Comparison of ENCODE assay signal across 17 mouse cellular contexts in the genomic region with DNA sequence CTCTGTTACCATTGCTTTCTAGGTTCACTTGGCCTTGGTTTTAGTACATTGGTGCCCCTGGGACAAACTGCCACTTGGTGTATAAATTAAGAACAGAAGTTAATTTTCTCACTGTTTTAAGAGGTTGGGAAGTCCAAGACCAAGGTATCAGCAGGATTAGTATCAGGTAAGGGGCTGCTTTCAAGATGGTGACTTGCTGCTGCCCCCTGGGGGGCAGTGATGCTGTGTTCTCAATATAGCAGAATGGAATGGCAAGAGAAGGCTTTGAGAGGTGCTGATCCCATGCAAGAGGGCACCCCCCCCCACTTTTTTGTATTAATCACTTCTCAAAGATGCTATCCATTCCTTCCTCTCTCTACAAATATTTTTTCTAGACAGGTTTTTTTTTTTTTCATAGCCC. TPM values are rescaled to one million over a fixed set of nuclear protein-coding genes. Genes with fewer than 3 reads are reported as not detected.
DNase-seq lines count a peak whose midpoint lies in the region; TF ChIP-seq lines count a peak whose summit lies in the region.
"Had no signal": no experiment of that assay in that cellular context is flagged by ENCODE, and none has a peak within 500 bp of the region (broad histone marks: within the 10 kb centered on the region; RNA-seq: fewer than 3 reads in every experiment).

No protein-coding gene starts in this region.

- no peak overlapping the region for H3K4me3 ChIP-seq in spleen, adult 2 months (ENCODE audit: extremely low read depth, insufficient read depth, insufficient read length)
- H3K4me3 ChIP-seq: erythroblast, embryonic 14.5 days; hindbrain, embryonic 12.5 days; liver, embryonic 15.5 days; midbrain, embryonic 10.5 days; neural tube, embryonic 12.5 days had no signal

- peaks cover 12% of the 10 kb centered on the region for H3K36me3 ChIP-seq in spleen, adult 2 months (ENCODE audit: control insufficient read depth, insufficient read depth, low read length)
- H3K36me3 ChIP-seq: hindbrain, embryonic 12.5 days; liver, embryonic 15.5 days; midbrain, embryonic 10.5 days; neural tube, embryonic 12.5 days had no signal

- H3K27me3 ChIP-seq in spleen, adult 2 months (ENCODE audit: control insufficient read depth, insufficient read depth, low read length) = no peaks in the 10 kb centered on the region
- H3K27me3 ChIP-seq: hindbrain, embryonic 12.5 days; neural tube, embryonic 12.5 days had no signal

- TF ChIP-seq CTCF in spleen, adult 2 months (IDR thresholded peaks at IDR 0.05; ENCODE audit: extremely low read depth, insufficient read depth, insufficient read length, insufficient replicate concordance) = peak; percentile 39; the same call in 1 of the 2 replicates

- H3K4me1 ChIP-seq in spleen, adult 2 months (ENCODE audit: control insufficient read depth, insufficient read depth, insufficient read length) = peaks cover 35% of the 10 kb centered on the region; the same call in 1 of the 2 replicates
- H3K4me1 ChIP-seq: midbrain, embryonic 10.5 days had no signal

- TF ChIP-seq POLR2A in spleen, adult 2 months (IDR thresholded peaks at IDR 0.05; ENCODE audit: low read depth, low read length) = no peak

- no peak overlapping the region for H3K27ac ChIP-seq in spleen, adult 2 months (ENCODE audit: insufficient read depth, low read length)
- H3K27ac ChIP-seq: hindbrain, embryonic 12.5 days; liver, embryonic 15.5 days; midbrain, embryonic 10.5 days; neural tube, embryonic 12.5 days had no signal

- DNase-seq in kidney, postnatal 10 days = peak; percentile 18
- DNase-seq in kidney, adult 9 months = no peak
- DNase-seq in spleen, adult 2 months (ENCODE audit: low read depth in 1 of 2, low spot score in 2 of 2) = peak in 1 of 2 experiments; percentile 56
- no peak for DNase-seq in spleen, postnatal 14 days (ENCODE audit: low spot score in 2 of 2)
- peak; percentile 23 for DNase-seq in R1 (ENCODE audit: low read depth, low spot score)
- peak; percentile 46 for DNase-seq in thymus, postnatal 25 days
- DNase-seq in c-Kit-positive CD71-positive TER-119-positive erythroid progenitor cells, embryonic 14.5 days (ENCODE audit: low spot score) = no peak
- DNase-seq in testis, postnatal 14 days (ENCODE audit: low spot score) = no peak
- DNase-seq: adrenal gland, adult 2 months; kidney, postnatal 14 days; layer of hippocampus, postnatal 36 days; retina, postnatal 1 day had no signal

RNA-seq across cellular contexts. Expression of gene Tmem243, which starts 9.1 kb away (rescaled TPM):
- 56.1 and 106 TPM in 2 replicates for polyA plus RNA-seq in spleen, adult 2 months (2012; rRNA removed)

RNA-seq across cellular contexts. Expression of gene Dmtf1, which starts 52.0 kb away (rescaled TPM):
- 8.0 and 9.0 TPM in 2 replicates for polyA plus RNA-seq in spleen, adult 2 months (2012; rRNA removed)

Comparison
In these comparisons a context has a peak if more than half of its experiments do, and no peak if none do; other contexts are left out.
1. DNase-seq: peak in kidney, postnatal 10 days (single experiment), R1 (single experiment) and thymus, postnatal 25 days (single experiment); none in kidney, adult 9 months (single experiment), spleen, postnatal 14 days (0 of 2), c-Kit-positive CD71-positive TER-119-positive erythroid progenitor cells, embryonic 14.5 days (single experiment) and testis, postnatal 14 days (single experiment).